Mouse (Mus musculus): ENCODE data around the gene Fbxo28. TPM values are rescaled to one million over a fixed set of nuclear protein-coding genes. Genes with fewer than 3 reads are reported as not detected.

Gene Fbxo28
- polyA plus RNA-seq, 1 experiment from 2014 or later = 4.1 TPM

DNA sequence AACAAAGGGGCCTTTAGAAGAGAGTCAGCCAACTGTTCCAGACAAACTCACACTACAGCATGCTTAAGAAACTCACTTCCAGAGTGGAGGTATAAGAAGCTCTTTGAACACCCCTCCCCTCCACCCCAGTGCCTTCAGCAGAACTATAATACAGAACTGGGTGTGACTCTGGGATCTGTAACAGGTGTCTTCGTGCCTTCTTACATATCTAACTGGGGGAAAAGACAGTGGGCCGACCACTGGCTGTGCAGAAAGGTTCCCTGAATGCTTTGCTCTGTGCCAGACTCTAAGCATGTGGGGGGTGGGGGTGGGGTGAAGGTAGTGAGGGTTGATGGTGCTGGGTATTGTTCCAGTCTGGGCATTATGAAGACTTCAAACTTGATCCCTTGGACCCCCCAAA, 52.8 kb downstream of the Fbxo28 start:
- Histone ChIP-seq H3K27ac (ENCODE audit: low read length) (no peak overlapping the region), H3K9ac (ENCODE audit: low read depth, low read length) (no peak overlapping the region), H3K36me3 (ENCODE audit: control insufficient read depth, insufficient read depth) (no peaks in the 10 kb centered on the region), H3K4me2 (ENCODE audit: low read depth, low read length) (0 out of 2 replicates have a peak overlapping the region, but pooled peaks have one; percentile 3), H3K27me3 (ENCODE audit: control insufficient read depth, insufficient read depth, low read depth, low read length) (no peaks in the 10 kb centered on the region), H3K9me3 (replicated peaks; ENCODE audit: control insufficient read depth, low read length) (no peaks in the 10 kb centered on the region; the same call in 1 of the 2 replicates), H3K4me1 (ENCODE audit: control insufficient read depth, low read depth, low read length) (peaks cover 7% of the 10 kb centered on the region), H3K4me3 (ENCODE audit: low read depth, low read length) (0 out of 2 replicates have a peak overlapping the region, but pooled peaks have one; percentile 3)
- 46% methylated on average over 2 of the region's 2 CpGs for WGBS (ENCODE audit: insufficient replicate concordance)
- ATAC-seq (ENCODE audit: low read depth) = no peak

DNA sequence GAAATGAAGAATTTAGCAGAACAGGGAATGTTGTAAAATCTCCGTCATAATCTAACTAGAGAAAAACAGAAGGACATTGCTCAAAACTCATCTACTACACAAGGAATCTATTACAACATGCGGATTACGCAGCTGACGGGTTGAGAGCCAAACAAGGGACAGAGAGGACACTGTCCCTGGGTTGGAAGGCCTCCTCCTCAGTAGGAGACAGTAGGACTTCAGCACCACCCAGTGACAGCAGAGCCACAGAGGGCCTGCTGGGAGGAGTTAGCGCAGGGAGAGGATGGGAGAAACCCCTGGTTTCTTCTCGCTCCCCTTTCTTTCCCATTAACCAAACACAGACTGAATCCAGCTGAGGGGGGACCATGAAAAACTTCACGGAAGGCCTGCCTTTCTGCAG, 53.6 kb downstream of the Fbxo28 start:
- H3K9me3 ChIP-seq (replicated peaks; ENCODE audit: control insufficient read depth, low read length) = no peaks in the 10 kb centered on the region; the same call in 1 of the 2 replicates
- no peak overlapping the region for H3K27ac ChIP-seq (ENCODE audit: low read length)
- no peak overlapping the region for H3K4me3 ChIP-seq (ENCODE audit: low read depth, low read length)
- H3K27me3 ChIP-seq (ENCODE audit: control insufficient read depth, insufficient read depth, low read depth, low read length) = no peaks in the 10 kb centered on the region
- 53% methylated on average over 7 of the region's 7 CpGs for WGBS (ENCODE audit: insufficient replicate concordance)
- H3K36me3 ChIP-seq (ENCODE audit: control insufficient read depth, insufficient read depth) = no peaks in the 10 kb centered on the region
- peak; percentile 43; the same call in 1 of the 2 replicates for ATAC-seq (ENCODE audit: low read depth)
- H3K9ac ChIP-seq (ENCODE audit: low read depth, low read length) = no peak overlapping the region
- H3K4me2 ChIP-seq (ENCODE audit: low read depth, low read length) = no peak overlapping the region
- peaks cover 15% of the 10 kb centered on the region for H3K4me1 ChIP-seq (ENCODE audit: control insufficient read depth, low read depth, low read length)

DNA sequence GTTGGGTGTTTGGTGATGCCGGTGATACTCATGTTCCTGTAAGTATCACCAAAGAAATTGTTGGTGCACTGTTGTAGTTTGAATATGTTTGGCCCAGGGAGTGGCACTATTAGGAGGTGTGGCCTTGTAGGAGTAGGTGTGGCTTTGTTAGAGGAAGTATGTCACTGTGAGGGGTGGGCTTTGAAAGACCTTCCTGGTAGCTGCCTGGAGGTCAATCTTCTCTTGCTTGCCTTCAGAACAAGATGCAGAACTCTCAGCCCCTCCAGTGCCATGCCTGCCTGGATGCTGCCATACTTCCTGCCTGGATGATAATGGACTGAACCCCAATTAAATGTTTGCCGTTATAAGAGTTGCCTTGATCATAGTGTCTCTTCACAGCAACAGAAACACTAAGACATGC, 56.6 kb downstream of the Fbxo28 start:
- Histone ChIP-seq H3K36me3 (ENCODE audit: control insufficient read depth, insufficient read depth) (no peaks in the 10 kb centered on the region), H3K27me3 (ENCODE audit: control insufficient read depth, insufficient read depth, low read depth, low read length) (no peaks in the 10 kb centered on the region), H3K27ac (ENCODE audit: low read length) (no peak overlapping the region), H3K4me2 (ENCODE audit: low read depth, low read length) (no peak overlapping the region), H3K9me3 (replicated peaks; ENCODE audit: control insufficient read depth, low read length) (no peaks in the 10 kb centered on the region; the same call in 1 of the 2 replicates), H3K4me1 (ENCODE audit: control insufficient read depth, low read depth, low read length) (peaks cover 27% of the 10 kb centered on the region), H3K4me3 (ENCODE audit: low read depth, low read length) (no peak overlapping the region), H3K9ac (ENCODE audit: low read depth, low read length) (no peak overlapping the region)
- WGBS (ENCODE audit: insufficient replicate concordance) = 72% methylated on average over 2 of the region's 2 CpGs
- no peak for ATAC-seq (ENCODE audit: low read depth)

DNA sequence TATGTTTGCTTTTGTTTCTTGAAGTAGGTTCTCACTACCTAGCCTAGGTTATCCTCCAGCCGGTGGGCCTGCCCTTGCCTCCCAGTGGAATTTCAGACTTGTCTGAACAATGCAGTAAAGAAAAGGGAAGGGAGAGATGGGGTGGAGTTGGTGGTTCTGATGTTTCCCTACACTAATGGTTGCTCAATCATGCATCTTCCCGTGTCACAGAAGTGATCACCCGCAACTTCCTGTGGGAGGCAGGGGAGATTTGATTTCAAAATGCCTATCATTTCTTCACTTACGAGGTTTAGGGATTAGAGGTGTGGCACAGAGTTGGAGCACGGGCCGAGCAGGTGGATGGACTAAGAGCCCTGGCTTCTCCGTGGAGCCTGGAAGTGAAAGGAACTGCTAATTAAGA, 58.2 kb downstream of the Fbxo28 start:
- WGBS (ENCODE audit: insufficient replicate concordance) = 20% methylated on average over 7 of the region's 7 CpGs
- no peak for ATAC-seq (ENCODE audit: low read depth)
- H3K4me2 ChIP-seq (ENCODE audit: low read depth, low read length) = peak overlapping the region; percentile 92
- H3K27ac ChIP-seq (ENCODE audit: low read length) = no peak overlapping the region
- H3K36me3 ChIP-seq (ENCODE audit: control insufficient read depth, insufficient read depth) = peaks cover 10% of the 10 kb centered on the region
- no peak overlapping the region for H3K9ac ChIP-seq (ENCODE audit: low read depth, low read length)
- H3K9me3 ChIP-seq (replicated peaks; ENCODE audit: control insufficient read depth, low read length) = no peaks in the 10 kb centered on the region
- H3K4me3 ChIP-seq (ENCODE audit: low read depth, low read length) = peak overlapping the region; percentile 86; the same call in 1 of the 2 replicates
- H3K27me3 ChIP-seq (ENCODE audit: control insufficient read depth, insufficient read depth, low read depth, low read length) = no peaks in the 10 kb centered on the region
- H3K4me1 ChIP-seq (ENCODE audit: control insufficient read depth, low read depth, low read length) = peaks cover 27% of the 10 kb centered on the region

DNA sequence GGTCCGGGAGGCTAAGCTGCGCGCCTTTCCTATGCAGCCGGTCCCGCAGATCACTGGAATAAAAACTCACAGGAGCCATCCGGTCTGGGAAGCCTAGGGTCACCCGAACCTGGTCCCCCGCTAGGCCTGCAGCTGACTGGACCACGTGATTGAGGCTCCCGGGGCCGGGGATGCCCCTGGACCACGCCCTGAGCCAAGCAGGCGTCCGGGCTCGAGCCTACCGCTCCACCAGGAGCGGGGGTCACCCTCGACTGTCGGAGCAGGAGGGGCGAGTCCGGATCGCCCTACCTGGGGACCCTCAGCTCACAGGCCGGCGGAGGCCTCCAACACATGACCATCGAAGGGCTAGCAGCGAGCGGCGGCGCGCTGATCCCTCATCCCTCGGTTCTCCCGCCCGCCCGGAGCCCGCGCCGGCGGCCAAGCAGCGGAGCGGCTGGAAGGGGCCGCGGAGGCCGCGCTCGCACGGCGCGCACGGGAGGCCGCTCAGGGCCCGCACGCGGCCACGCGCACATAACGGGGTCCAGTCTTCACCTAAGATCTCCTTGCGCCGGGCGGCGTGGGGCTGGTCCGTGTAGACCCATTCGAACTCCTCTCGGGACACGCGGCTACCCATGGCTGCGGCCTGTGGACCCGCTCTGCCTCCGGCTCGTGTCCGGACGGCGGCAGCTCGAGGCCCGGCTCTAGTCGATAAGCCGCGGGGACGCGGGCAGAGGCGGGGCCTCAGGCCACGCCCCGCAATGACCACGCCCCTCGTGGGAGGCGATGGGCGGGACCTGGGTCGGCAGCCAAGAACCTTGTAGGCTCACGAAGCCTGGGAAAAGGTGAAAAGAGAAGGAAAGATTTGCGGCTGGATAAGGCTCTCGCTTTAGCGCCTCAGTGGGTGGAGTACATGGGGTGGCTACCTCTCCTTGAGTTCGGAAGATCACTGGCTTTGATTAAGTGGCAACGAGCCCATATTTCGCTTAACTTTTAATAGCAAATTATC, 59.0 kb downstream of the Fbxo28 start, which contains the start of gene Degs1:
TSS of gene Degs1 (minus strand) at position 714 of the 985 bp plus-strand sequence.
- under 1% methylated on average over 93 of the region's 94 CpGs for WGBS (ENCODE audit: insufficient replicate concordance)
- H3K4me3 ChIP-seq (ENCODE audit: low read depth, low read length) = peak within 1 kb of the TSS; percentile 86
- peak within 1 kb of the TSS; percentile 90 for H3K9ac ChIP-seq (ENCODE audit: low read depth, low read length)
- no peaks in the 10 kb centered on the region for H3K9me3 ChIP-seq (replicated peaks; ENCODE audit: control insufficient read depth, low read length)
- ATAC-seq (ENCODE audit: low read depth) = peak; percentile 89
- peak within 1 kb of the TSS; percentile 90 for H3K27ac ChIP-seq (ENCODE audit: low read length)
- peak within 1 kb of the TSS; percentile 92 for H3K4me2 ChIP-seq (ENCODE audit: low read depth, low read length)
- peaks cover 27% of the 10 kb centered on the region for H3K4me1 ChIP-seq (ENCODE audit: control insufficient read depth, low read depth, low read length)
- H3K27me3 ChIP-seq (ENCODE audit: control insufficient read depth, insufficient read depth, low read depth, low read length) = no peaks in the 10 kb centered on the region
- peaks cover 17% of the 10 kb centered on the region for H3K36me3 ChIP-seq (ENCODE audit: control insufficient read depth, insufficient read depth)

DNA sequence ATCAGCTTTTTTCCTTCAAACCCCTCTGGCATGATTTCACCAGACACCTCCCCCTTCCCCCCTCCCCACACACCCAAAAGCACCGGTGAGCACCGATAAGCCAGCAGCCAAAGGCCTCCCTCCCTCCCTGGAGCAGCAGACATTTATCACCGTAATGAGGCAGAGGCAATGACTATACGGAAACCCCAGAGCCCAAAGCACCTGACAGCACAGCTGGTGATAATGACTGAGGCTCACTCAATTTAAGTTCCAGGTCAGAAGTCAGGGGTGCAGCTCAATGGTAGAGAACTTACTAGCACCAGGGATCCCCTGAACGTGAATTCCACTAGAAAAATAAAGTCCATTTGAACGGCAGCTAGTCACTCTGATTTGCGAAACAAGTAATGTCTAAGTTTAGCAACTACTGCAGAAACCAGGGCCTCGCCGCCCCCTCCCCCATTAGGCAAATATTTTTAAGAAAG, 60.1 kb downstream of the Fbxo28 start:
- 5% methylated on average over 9 of the region's 9 CpGs for WGBS (ENCODE audit: insufficient replicate concordance)
- Histone ChIP-seq H3K9me3 (replicated peaks; ENCODE audit: control insufficient read depth, low read length) (no peaks in the 10 kb centered on the region), H3K27ac (ENCODE audit: low read length) (peak overlapping the region; percentile 59), H3K4me3 (ENCODE audit: low read depth, low read length) (peak overlapping the region; percentile 86), H3K27me3 (ENCODE audit: control insufficient read depth, insufficient read depth, low read depth, low read length) (no peaks in the 10 kb centered on the region), H3K9ac (ENCODE audit: low read depth, low read length) (peak overlapping the region; percentile 35), H3K36me3 (ENCODE audit: control insufficient read depth, insufficient read depth) (peaks cover 28% of the 10 kb centered on the region), H3K4me1 (ENCODE audit: control insufficient read depth, low read depth, low read length) (peaks cover 27% of the 10 kb centered on the region), H3K4me2 (ENCODE audit: low read depth, low read length) (peak overlapping the region; percentile 92)
- ATAC-seq (ENCODE audit: low read depth) = peak; percentile 68

DNA sequence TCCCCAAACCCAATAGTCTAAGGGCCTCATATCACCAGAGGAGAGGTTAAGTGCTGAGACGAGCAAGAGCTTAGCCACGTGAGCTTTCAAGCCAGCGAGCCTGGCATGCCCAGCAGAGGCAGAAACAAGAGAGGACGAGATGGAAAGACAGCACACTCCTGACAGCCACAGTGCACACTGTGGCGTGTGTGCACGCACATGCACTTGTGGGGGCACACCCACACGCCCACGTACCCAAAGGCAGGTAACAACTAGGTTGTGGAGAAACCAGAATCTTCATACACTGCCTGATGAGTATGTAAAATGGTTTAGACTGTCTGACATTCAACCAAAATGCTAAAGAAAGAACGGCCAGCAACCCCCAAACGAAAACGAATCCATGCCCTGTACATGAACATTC, 60.9 kb downstream of the Fbxo28 start:
- H3K9ac ChIP-seq (ENCODE audit: low read depth, low read length) = peak overlapping the region; percentile 35
- peak overlapping the region; percentile 59 for H3K27ac ChIP-seq (ENCODE audit: low read length)

DNA sequence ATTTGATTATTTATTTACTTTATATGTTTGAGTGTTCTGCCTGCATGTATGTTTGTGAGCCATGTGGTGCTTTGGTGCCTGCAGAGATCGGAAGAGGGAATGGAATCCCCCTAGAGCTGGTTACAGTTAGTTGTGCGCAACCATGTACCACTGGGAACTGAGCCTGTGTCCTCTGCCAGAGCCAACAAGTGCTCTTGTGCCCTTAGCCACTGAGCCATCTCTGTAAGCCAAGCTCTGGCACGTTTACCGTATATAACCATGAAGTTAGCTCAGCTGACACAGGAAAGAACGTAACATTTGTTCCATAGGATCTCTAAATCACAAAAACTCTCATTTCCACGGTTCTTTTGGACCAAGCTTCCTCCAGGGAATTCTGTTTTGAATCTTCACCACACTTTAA, 61.4 kb downstream of the Fbxo28 start:
- Histone ChIP-seq H3K27ac (ENCODE audit: low read length) (peak overlapping the region; percentile 59), H3K4me3 (ENCODE audit: low read depth, low read length) (no peak overlapping the region), H3K9me3 (replicated peaks; ENCODE audit: control insufficient read depth, low read length) (no peaks in the 10 kb centered on the region), H3K27me3 (ENCODE audit: control insufficient read depth, insufficient read depth, low read depth, low read length) (no peaks in the 10 kb centered on the region), H3K9ac (ENCODE audit: low read depth, low read length) (no peak overlapping the region), H3K4me1 (ENCODE audit: control insufficient read depth, low read depth, low read length) (peaks cover 27% of the 10 kb centered on the region), H3K36me3 (ENCODE audit: control insufficient read depth, insufficient read depth) (peaks cover 39% of the 10 kb centered on the region), H3K4me2 (ENCODE audit: low read depth, low read length) (no peak overlapping the region; the same call in 1 of the 2 replicates)
- no peak for ATAC-seq (ENCODE audit: low read depth)
- WGBS (ENCODE audit: insufficient replicate concordance) = 81% methylated on average over 6 of the region's 6 CpGs

More for the DNA sequence above, 60.9 kb downstream of the Fbxo28 start:
- 60% methylated on average over 11 of the region's 11 CpGs for WGBS (ENCODE audit: insufficient replicate concordance)
- Histone ChIP-seq H3K27me3 (ENCODE audit: control insufficient read depth, insufficient read depth, low read depth, low read length) (no peaks in the 10 kb centered on the region), H3K9me3 (replicated peaks; ENCODE audit: control insufficient read depth, low read length) (no peaks in the 10 kb centered on the region), H3K4me2 (ENCODE audit: low read depth, low read length) (peak overlapping the region; percentile 92), H3K36me3 (ENCODE audit: control insufficient read depth, insufficient read depth) (peaks cover 34% of the 10 kb centered on the region), H3K4me1 (ENCODE audit: control insufficient read depth, low read depth, low read length) (peaks cover 27% of the 10 kb centered on the region), H3K4me3 (ENCODE audit: low read depth, low read length) (peak overlapping the region; percentile 86)
- ATAC-seq (ENCODE audit: low read depth) = no peak

DNA sequence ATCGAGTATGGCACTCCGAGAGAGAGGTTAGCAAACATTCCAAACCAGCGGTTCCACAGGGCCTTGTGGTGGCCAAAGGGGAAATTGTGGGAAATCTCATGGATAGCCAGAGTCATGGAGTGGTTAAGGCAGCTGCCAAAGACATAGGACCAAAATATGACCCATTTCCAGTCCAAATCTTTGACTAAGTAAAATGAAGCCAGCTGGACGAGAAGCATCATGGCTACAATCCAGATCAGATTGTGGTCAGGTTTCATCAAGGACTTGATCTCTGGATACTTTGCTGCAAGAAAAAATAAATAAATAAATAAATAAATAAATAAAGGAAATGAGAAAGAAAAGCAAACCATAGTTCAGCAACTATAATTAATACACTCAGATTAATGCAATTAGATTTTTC, 62.0 kb downstream of the Fbxo28 start:
- H3K4me3 ChIP-seq (ENCODE audit: low read depth, low read length) = no peak overlapping the region
- H3K36me3 ChIP-seq (ENCODE audit: control insufficient read depth, insufficient read depth) = peaks cover 42% of the 10 kb centered on the region
- no peaks in the 10 kb centered on the region for H3K27me3 ChIP-seq (ENCODE audit: control insufficient read depth, insufficient read depth, low read depth, low read length)
- ATAC-seq (ENCODE audit: low read depth) = no peak
- WGBS (ENCODE audit: insufficient replicate concordance) = 78% methylated on average over 4 of the region's 4 CpGs
- peaks cover 27% of the 10 kb centered on the region for H3K4me1 ChIP-seq (ENCODE audit: control insufficient read depth, low read depth, low read length)
- no peak overlapping the region for H3K27ac ChIP-seq (ENCODE audit: low read length)
- H3K9ac ChIP-seq (ENCODE audit: low read depth, low read length) = no peak overlapping the region
- H3K4me2 ChIP-seq (ENCODE audit: low read depth, low read length) = no peak overlapping the region
- H3K9me3 ChIP-seq (replicated peaks; ENCODE audit: control insufficient read depth, low read length) = no peaks in the 10 kb centered on the region
